Mouse (Mus musculus) MEL (cell line): ENCODE measurements around the gene Hecw2.

Experiments used
- CTCF ChIP-seq, 3 experiments: IDR thresholded peaks in 2 of 3; conservative IDR thresholded peaks in 1 of 3; 2 replicates each; pipeline ENCODE4 v1.5.1; 2011 to 2012; ENCODE audit warnings: low read length in 3 of 3, low read depth in 2 of 3, mild to moderate bottlenecking in 2 of 3, improper control_type of control experiment in 1 of 3, inconsistent platforms in 1 of 3, mixed read lengths in 1 of 3, moderate library complexity in 1 of 3; ENCODE audit not compliant: control insufficient read depth in 1 of 3, insufficient read depth in 1 of 3, poor library complexity in 1 of 3, severe bottlenecking in 1 of 3
- ETS1 ChIP-seq: IDR thresholded peaks from 2 replicates; pipeline ENCODE4 v1.6.1; 2012; ENCODE audit warnings: low read depth, mild to moderate bottlenecking, inconsistent platforms, low read length, improper control_type of control experiment, moderate library complexity
- MAFK ChIP-seq: IDR thresholded peaks from 2 replicates; pipeline ENCODE4 v1.6.1; 2011; ENCODE audit warnings: low read depth, mild to moderate bottlenecking, low read length, improper control_type of control experiment, borderline replicate concordance
- MEF2A ChIP-seq: IDR thresholded peaks from 2 replicates; pipeline ENCODE4 v1.6.1; 2014; ENCODE audit warnings: low read depth, mild to moderate bottlenecking, inconsistent platforms, low read length, improper control_type of control experiment; ENCODE audit not compliant: poor library complexity, insufficient replicate concordance, severe bottlenecking; ENCODE audit errors: extremely low read depth
- POLR2A ChIP-seq, 2 experiments: IDR thresholded peaks; 2 replicates each; pipeline ENCODE4 v1.6.1; 2011 to 2012; ENCODE audit warnings: low read length in 2 of 2, mild to moderate bottlenecking in 2 of 2, control low read depth in 1 of 2, improper control_type of control experiment in 1 of 2, low read depth in 1 of 2, moderate library complexity in 1 of 2; ENCODE audit not compliant: control insufficient read depth in 1 of 2, insufficient read depth in 1 of 2, poor library complexity in 1 of 2
- POLR2AphosphoS5 ChIP-seq: IDR thresholded peaks from 2 replicates; pipeline ENCODE4 v1.6.1; 2012; ENCODE audit warnings: low read depth, borderline replicate concordance, mild to moderate bottlenecking, inconsistent platforms, low read length, moderate library complexity, mixed read lengths
- SIN3A ChIP-seq: IDR thresholded peaks from 2 replicates; pipeline ENCODE4 v1.6.1; 2012; ENCODE audit warnings: low read length, improper control_type of control experiment, inconsistent platforms
- TCF12 ChIP-seq: IDR thresholded peaks from 2 replicates; pipeline ENCODE4 v1.6.1; 2014; ENCODE audit warnings: low read depth, mild to moderate bottlenecking, inconsistent platforms, low read length, improper control_type of control experiment, moderate library complexity
- USF1 ChIP-seq: IDR thresholded peaks from 2 replicates; pipeline ENCODE4 v1.6.1; 2014; ENCODE audit warnings: low read depth, mild to moderate bottlenecking, inconsistent platforms, low read length, improper control_type of control experiment, moderate library complexity
- ZNF384 ChIP-seq: IDR thresholded peaks from 2 replicates; pipeline ENCODE4 v1.6.1; 2012; ENCODE audit warnings: low read depth, mild to moderate bottlenecking, inconsistent platforms, low read length, improper control_type of control experiment

DNA sequence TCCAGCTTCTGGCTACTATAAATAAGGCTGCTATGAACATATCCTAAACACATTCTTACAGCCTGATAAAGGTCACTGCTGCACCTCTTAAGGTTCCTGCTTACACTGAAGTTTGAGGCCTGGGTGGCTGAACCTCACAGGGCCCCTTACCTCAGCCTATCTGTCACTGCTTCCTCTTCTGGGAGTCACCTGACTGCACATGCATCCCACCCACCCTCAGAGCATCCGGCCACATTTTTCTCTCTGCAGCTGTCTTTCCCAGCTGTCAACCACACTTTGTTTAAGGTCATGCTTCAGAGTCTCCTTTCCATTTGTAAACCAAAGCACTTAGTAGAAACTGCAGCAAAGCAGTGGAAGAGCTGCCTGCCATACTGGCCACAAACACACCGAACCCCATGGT, 403.6 kb downstream of the Hecw2 start:
- TF ChIP-seq CTCF (IDR thresholded peaks at IDR 0.05 in 2 of 3, conservative IDR thresholded peaks at IDR 0.05 in 1 of 3; ENCODE audit: control insufficient read depth in 1 of 3, insufficient read depth in 1 of 3, low read depth in 2 of 3, low read length in 3 of 3, poor library complexity in 1 of 3, severe bottlenecking in 1 of 3) = no peak
- no peak for TF ChIP-seq POLR2A (IDR thresholded peaks at IDR 0.05; ENCODE audit: control insufficient read depth in 1 of 2, insufficient read depth in 1 of 2, low read depth in 1 of 2, low read length in 2 of 2, poor library complexity in 1 of 2)
- TF ChIP-seq MEF2A = no peak
- 0 out of 2 replicates have a peak, but pooled peaks have one; percentile 35 for TF ChIP-seq SIN3A
- TF ChIP-seq TCF12 = no peak
- TF ChIP-seq ZNF384 = no peak
- no peak for TF ChIP-seq POLR2AphosphoS5
- TF ChIP-seq MAFK = no peak
- TF ChIP-seq ETS1 = peak; percentile 36; the same call in 1 of the 2 replicates
- peak; percentile 77 for TF ChIP-seq USF1
